Mouse (Mus musculus) CH12.LX (cell line): Measurements from ENCODE around the gene S100a13. TPM values are rescaled to one million over a fixed set of nuclear protein-coding genes. Genes with fewer than 3 reads are reported as not detected.

Experiments used
- DNase-seq: peaks from one replicate; pipeline ENCODE4 v3.0.0-alpha.2; 2013; ENCODE audit errors: extremely low read depth
- H3K27ac ChIP-seq: 2 replicates; pipeline ENCODE4 v1.5.1; 2012; ENCODE audit warnings: low read depth, mild to moderate bottlenecking, control low read depth, moderate library complexity; ENCODE audit not compliant: insufficient read depth
- H3K27me3 ChIP-seq: replicated peaks from 2 replicates; pipeline ENCODE3; 2012; ENCODE audit warnings: inconsistent platforms
- H3K36me3 ChIP-seq, 2 experiments: replicated peaks in 1 of 2; 2 replicates each; pipeline versions ENCODE3 to v1.6.1; 2012; ENCODE audit warnings: inconsistent platforms in 1 of 2, low read length in 1 of 2, mild to moderate bottlenecking in 1 of 2, mixed read lengths in 1 of 2, moderate library complexity in 1 of 2; ENCODE audit not compliant: control insufficient read depth in 1 of 2, insufficient read depth in 1 of 2
- H3K4me1 ChIP-seq, 2 experiments: 2 replicates each; pipeline ENCODE4 v1.6.1; 2012; ENCODE audit warnings: inconsistent platforms in 1 of 2, moderate library complexity in 1 of 2; ENCODE audit not compliant: insufficient read depth in 2 of 2, control insufficient read depth in 1 of 2
- H3K4me2 ChIP-seq: 2 replicates; pipeline ENCODE4 v1.6.1; 2012; ENCODE audit warnings: low read depth, mild to moderate bottlenecking, control low read depth; ENCODE audit not compliant: poor library complexity, insufficient read depth, severe bottlenecking
- H3K4me3 ChIP-seq, 3 experiments: fragments of 150-350 bp in 1 of 3; sonication (generic) in 1 of 3; replicated peaks in 1 of 3; 2 replicates each; pipeline versions ENCODE3 to v1.5.1; 2011 to 2012; ENCODE audit warnings: low read depth in 2 of 3, low read length in 2 of 3, mild to moderate bottlenecking in 2 of 3, moderate library complexity in 2 of 3, control low read depth in 1 of 3, improper control_type of control experiment in 1 of 3, inconsistent platforms in 1 of 3, mixed read lengths in 1 of 3; ENCODE audit not compliant: poor library complexity in 1 of 3
- H3K79me2 ChIP-seq: replicated peaks from 2 replicates; pipeline ENCODE4 v1.6.1; 2012; ENCODE audit warnings: mild to moderate bottlenecking, moderate library complexity; ENCODE audit not compliant: control insufficient read depth, poor library complexity, insufficient read depth, severe bottlenecking; ENCODE audit errors: extremely low read depth
- H3K9ac ChIP-seq: 2 replicates; pipeline ENCODE4 v1.6.1; 2012; ENCODE audit warnings: low read depth, mild to moderate bottlenecking, control low read depth, moderate library complexity; ENCODE audit not compliant: insufficient read depth
- H3K9me3 ChIP-seq: replicated peaks from 2 replicates; pipeline ENCODE3; 2012; ENCODE audit warnings: low read length, inconsistent platforms, mixed read lengths
- BHLHE40 ChIP-seq: IDR thresholded peaks from 2 replicates; pipeline ENCODE4 v1.6.1; 2011; ENCODE audit warnings: mild to moderate bottlenecking, low read depth, low read length, improper control_type of control experiment
- CHD1 ChIP-seq: IDR thresholded peaks from 2 replicates; pipeline ENCODE4 v1.6.1; 2012; ENCODE audit warnings: low read depth, low read length, improper control_type of control experiment, inconsistent platforms
- CHD2 ChIP-seq: IDR thresholded peaks from 2 replicates; pipeline ENCODE4 v1.6.1; 2011; ENCODE audit warnings: low read length, improper control_type of control experiment
- CTCF ChIP-seq, 2 experiments: IDR thresholded peaks in 1 of 2; conservative IDR thresholded peaks in 1 of 2; 2 replicates each; pipeline ENCODE4 v1.5.1; 2011 to 2012; ENCODE audit warnings: low read depth in 2 of 2, low read length in 2 of 2, improper control_type of control experiment in 1 of 2, inconsistent platforms in 1 of 2, mild to moderate bottlenecking in 1 of 2, moderate library complexity in 1 of 2
- E2F4 ChIP-seq: IDR thresholded peaks from 2 replicates; pipeline ENCODE4 v1.6.1; 2011; ENCODE audit warnings: low read depth, low read length, improper control_type of control experiment; ENCODE audit not compliant: insufficient replicate concordance
- ELF1 ChIP-seq: IDR thresholded peaks from 2 replicates; pipeline ENCODE4 v1.6.1; 2014; ENCODE audit warnings: low read depth, mild to moderate bottlenecking, inconsistent platforms, low read length, improper control_type of control experiment
- EP300 ChIP-seq: IDR thresholded peaks from 2 replicates; pipeline ENCODE4 v1.6.1; 2011; ENCODE audit warnings: low read length, improper control_type of control experiment
- ETS1 ChIP-seq: conservative IDR thresholded peaks from 2 replicates; pipeline ENCODE4 v1.6.1; 2012; ENCODE audit warnings: low read depth, mild to moderate bottlenecking, inconsistent platforms, low read length, improper control_type of control experiment, moderate library complexity
- GABPA ChIP-seq: IDR thresholded peaks from 2 replicates; pipeline ENCODE4 v1.6.1; 2012; ENCODE audit warnings: low read depth, low read length, improper control_type of control experiment, inconsistent platforms; ENCODE audit not compliant: insufficient replicate concordance
- HCFC1 ChIP-seq: IDR thresholded peaks from 2 replicates; pipeline ENCODE4 v1.6.1; 2012; ENCODE audit warnings: low read depth, mild to moderate bottlenecking, inconsistent platforms, low read length, improper control_type of control experiment
- IRF4 ChIP-seq: IDR thresholded peaks from 2 replicates; pipeline ENCODE4 v1.6.1; 2014; ENCODE audit warnings: low read depth, mild to moderate bottlenecking, inconsistent platforms, low read length, improper control_type of control experiment
- JUN ChIP-seq: IDR thresholded peaks from 2 replicates; pipeline ENCODE4 v1.6.1; 2011; ENCODE audit warnings: low read depth, mild to moderate bottlenecking, low read length, improper control_type of control experiment, moderate library complexity; ENCODE audit not compliant: insufficient read depth
- JUND ChIP-seq: conservative IDR thresholded peaks from 2 replicates; pipeline ENCODE4 v1.6.1; 2011; ENCODE audit warnings: low read depth, low read length, improper control_type of control experiment
- KAT2A ChIP-seq: IDR thresholded peaks from 2 replicates; pipeline ENCODE4 v1.6.1; 2012; ENCODE audit warnings: low read length, improper control_type of control experiment, inconsistent platforms; ENCODE audit not compliant: insufficient replicate concordance
- MAFK ChIP-seq: IDR thresholded peaks from 2 replicates; pipeline ENCODE4 v1.6.1; 2011; ENCODE audit warnings: low read length, improper control_type of control experiment; ENCODE audit not compliant: insufficient replicate concordance
- MAX ChIP-seq: IDR thresholded peaks from 2 replicates; pipeline ENCODE4 v1.6.1; 2011; ENCODE audit warnings: low read length, improper control_type of control experiment
- MAZ ChIP-seq: IDR thresholded peaks from 2 replicates; pipeline ENCODE4 v1.6.1; 2012; ENCODE audit warnings: low read depth, mild to moderate bottlenecking, inconsistent platforms, low read length, improper control_type of control experiment, moderate library complexity
- MEF2A ChIP-seq: IDR thresholded peaks from 2 replicates; pipeline ENCODE4 v1.6.1; 2014; ENCODE audit warnings: low read depth, mild to moderate bottlenecking, inconsistent platforms, low read length, improper control_type of control experiment, borderline replicate concordance
- MXI1 ChIP-seq: IDR thresholded peaks from 2 replicates; pipeline ENCODE4 v1.6.1; 2011; ENCODE audit warnings: mild to moderate bottlenecking, low read depth, low read length, improper control_type of control experiment
- MYC ChIP-seq: IDR thresholded peaks from 2 replicates; pipeline ENCODE4 v1.6.1; 2011; ENCODE audit warnings: low read depth, mild to moderate bottlenecking, improper control_type of control experiment, low read length
- NELFE ChIP-seq: IDR thresholded peaks from 2 replicates; pipeline ENCODE4 v1.6.1; 2011; ENCODE audit warnings: low read depth, low read length, improper control_type of control experiment
- NRF1 ChIP-seq: IDR thresholded peaks from 2 replicates; pipeline ENCODE4 v1.6.1; 2014; ENCODE audit warnings: low read depth, mild to moderate bottlenecking, inconsistent platforms, low read length, improper control_type of control experiment, moderate library complexity
- PAX5 ChIP-seq: IDR thresholded peaks from 2 replicates; pipeline ENCODE4 v1.6.1; 2012; ENCODE audit warnings: low read length, inconsistent platforms, mixed read lengths
- POLR2A ChIP-seq: IDR thresholded peaks from 2 replicates; pipeline ENCODE4 v1.6.1; 2011; ENCODE audit warnings: low read depth, mild to moderate bottlenecking, improper control_type of control experiment, low read length
- POLR2AphosphoS2 ChIP-seq: IDR thresholded peaks from 2 replicates; pipeline ENCODE4 v1.6.1; 2011; ENCODE audit warnings: low read depth, low read length, improper control_type of control experiment
- RAD21 ChIP-seq: IDR thresholded peaks from 2 replicates; pipeline ENCODE4 v1.6.1; 2011; ENCODE audit warnings: low read depth, mild to moderate bottlenecking, low read length, improper control_type of control experiment, moderate library complexity
- RCOR1 ChIP-seq: conservative IDR thresholded peaks from 2 replicates; pipeline ENCODE4 v1.6.1; 2012; ENCODE audit warnings: low read depth, mild to moderate bottlenecking, inconsistent platforms, low read length, improper control_type of control experiment
- SIN3A ChIP-seq: IDR thresholded peaks from 2 replicates; pipeline ENCODE4 v1.6.1; 2012; ENCODE audit warnings: low read length, improper control_type of control experiment, inconsistent platforms
- SMC3 ChIP-seq: IDR thresholded peaks from 2 replicates; pipeline ENCODE4 v1.6.1; 2011; ENCODE audit warnings: low read depth, low read length, improper control_type of control experiment
- TBP ChIP-seq: conservative IDR thresholded peaks from 2 replicates; pipeline ENCODE4 v1.6.1; 2011; ENCODE audit warnings: low read depth, low read length, improper control_type of control experiment
- TCF12 ChIP-seq: IDR thresholded peaks from 2 replicates; pipeline ENCODE4 v1.6.1; 2014; ENCODE audit warnings: low read depth, mild to moderate bottlenecking, inconsistent platforms, low read length, improper control_type of control experiment
- UBTF ChIP-seq: IDR thresholded peaks from 2 replicates; pipeline ENCODE4 v1.6.1; 2012; ENCODE audit warnings: low read depth, mild to moderate bottlenecking, inconsistent platforms, low read length, improper control_type of control experiment, moderate library complexity
- USF1 ChIP-seq: IDR thresholded peaks from 2 replicates; pipeline ENCODE4 v1.6.1; 2014; ENCODE audit warnings: low read depth, mild to moderate bottlenecking, inconsistent platforms, low read length, improper control_type of control experiment
- USF2 ChIP-seq: conservative IDR thresholded peaks from 2 replicates; pipeline ENCODE4 v1.6.1; 2011; ENCODE audit warnings: low read depth, low read length, improper control_type of control experiment
- ZC3H11A ChIP-seq: IDR thresholded peaks from 2 replicates; pipeline ENCODE4 v1.6.1; 2012; ENCODE audit warnings: low read depth, mild to moderate bottlenecking, inconsistent platforms, low read length, improper control_type of control experiment
- ZKSCAN1 ChIP-seq: IDR thresholded peaks from 2 replicates; pipeline ENCODE4 v1.6.1; 2012; ENCODE audit warnings: low read depth, inconsistent platforms, low read length, improper control_type of control experiment, borderline replicate concordance
- ZMIZ1 ChIP-seq: IDR thresholded peaks from 2 replicates; pipeline ENCODE4 v1.6.1; 2012; ENCODE audit warnings: low read depth, mild to moderate bottlenecking, inconsistent platforms, low read length, improper control_type of control experiment
- ZNF384 ChIP-seq: IDR thresholded peaks from 2 replicates; pipeline ENCODE4 v1.6.1; 2012; ENCODE audit warnings: low read depth, low read length, improper control_type of control experiment, inconsistent platforms
- dilution Hi-C: fragments of 300-500 bp; cut with MboI; formaldehyde crosslinking; loops from 2 replicates; pipeline ENCODE4 v1.14.3; 2020; ENCODE audit warnings: low sequenced_read_pairs; ENCODE audit not compliant: extremely low pct_unique_long_range_greater_than_20kb, extremely low pct_ligation_motif_present
- in situ Hi-C: fragments of 300-500 bp; cut with MboI; formaldehyde crosslinking; loops from 3 replicates; pipeline ENCODE4 v1.14.3; 2019; ENCODE audit warnings: low sequenced_read_pairs, low pct_ligation_motif_present, low pct_unique_long_range_greater_than_20kb, mixed read lengths
- polyA plus RNA-seq: library from polyadenylated mRNA; unstranded; fragments of >175 nt; gene quantifications from 2 replicates; pipeline ENCODE4 v1.2.1, GENCODE M21; 2012; ENCODE audit warnings: low read depth; ENCODE audit not compliant: insufficient read length
- total RNA-seq, 2 experiments: library from RNA; depleted of rRNA; stranded (reverse); fragments of 300-350 nt in 1 of 2; fragments of >200 nt in 1 of 2; gene quantifications; 2 replicates each; pipeline ENCODE4 v1.2.3; 2012 to 2014

Gene S100a13
- 35.5 and 37.1 TPM in 2 replicates for total RNA-seq (2012; rRNA removed)
- 37.1 and 41.6 TPM in 2 replicates for total RNA-seq (2014; rRNA removed)
- 19.3 and 22.1 TPM in 2 replicates for polyA plus RNA-seq

DNA sequence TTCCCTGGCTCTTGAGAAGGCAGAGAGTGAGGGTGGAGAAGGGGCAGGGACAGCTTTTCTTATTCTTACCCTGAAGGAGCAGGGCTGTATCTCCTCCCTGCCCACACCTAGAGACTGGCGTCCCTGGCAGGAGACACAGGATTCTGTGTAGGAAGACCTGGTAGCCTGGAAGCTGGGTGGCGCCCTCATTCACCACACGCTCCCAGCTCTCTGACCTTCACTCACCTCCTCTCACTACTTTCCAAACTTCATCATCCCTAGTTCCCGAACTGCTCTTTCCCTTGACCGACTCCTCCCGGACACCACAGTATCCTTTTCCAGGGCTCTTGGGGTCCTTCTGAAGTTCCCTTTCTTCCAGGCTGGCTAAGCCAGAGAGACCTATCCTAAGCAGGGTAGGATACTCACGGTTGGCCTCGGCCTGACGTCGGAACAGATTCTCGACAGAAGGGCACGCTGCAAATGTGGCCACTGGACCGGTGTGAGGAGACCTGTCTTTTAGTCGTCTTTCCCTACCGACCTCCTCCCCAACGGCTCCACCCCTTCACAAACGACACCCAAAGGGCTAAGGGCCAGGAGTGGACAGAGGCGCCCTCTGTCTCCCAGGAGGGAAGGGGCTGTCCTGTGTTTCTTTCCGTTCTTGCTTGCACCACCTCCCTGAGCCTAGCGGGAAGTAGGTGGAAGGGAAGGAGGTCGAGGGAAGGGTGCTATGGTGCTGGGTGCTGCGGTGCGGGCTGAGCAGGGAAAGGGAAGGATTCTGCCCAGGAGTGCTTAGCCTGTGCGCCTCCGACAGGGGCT, at the start of gene S100a13, which contains the start of gene S100a1:
S100a13 (plus strand) TSS at position 640 of the 795 bp plus-strand sequence.
S100a1 (minus strand) TSS at position 597 of the 795 bp plus-strand sequence.
- H3K4me2 ChIP-seq: peak within 1 kb of the TSS; percentile 82
- no peaks in the 10 kb centered on the region for H3K27me3 ChIP-seq
- peak in 1 of 2 experiments; percentile 44; a peak in 2 of 4 replicates for TF ChIP-seq CTCF (conservative IDR thresholded peaks at IDR 0.05 in 1 of 2, IDR thresholded peaks at IDR 0.05 in 1 of 2; ENCODE audit: low read depth in 2 of 2, low read length in 2 of 2)
- TF ChIP-seq PAX5: no peak
- TF ChIP-seq MEF2A: peak; percentile 54; the same call in 1 of the 2 replicates
- no peak for TF ChIP-seq SIN3A
- no peak for TF ChIP-seq USF1
- TF ChIP-seq TCF12: no peak
- TF ChIP-seq JUND: no peak
- no peak for TF ChIP-seq ZNF384
- TF ChIP-seq POLR2AphosphoS2: no peak
- 0 out of 2 replicates have a peak, but pooled peaks have one; percentile 14 for TF ChIP-seq HCFC1
- TF ChIP-seq JUN: no peak
- no peak for TF ChIP-seq GABPA
- TF ChIP-seq TBP: no peak
- TF ChIP-seq IRF4: peak; percentile 72
- TF ChIP-seq ZKSCAN1: no peak
- no peak; the same call in 1 of the 2 replicates for TF ChIP-seq RAD21
- TF ChIP-seq MXI1: no peak
- no peak for TF ChIP-seq ETS1
- TF ChIP-seq ZMIZ1: no peak; the same call in 1 of the 2 replicates
- TF ChIP-seq CHD1: no peak
- TF ChIP-seq MAFK: no peak
- TF ChIP-seq KAT2A: no peak
- no peak for TF ChIP-seq POLR2A
- no peak for TF ChIP-seq ZC3H11A
- TF ChIP-seq BHLHE40: no peak
- no peak for TF ChIP-seq EP300
- no peak for TF ChIP-seq E2F4
- TF ChIP-seq USF2: no peak
- no peak for TF ChIP-seq MYC
- no peak for TF ChIP-seq NELFE
- peak; percentile 32; the same call in 1 of the 2 replicates for TF ChIP-seq ELF1
- TF ChIP-seq UBTF: no peak
- no peak for TF ChIP-seq SMC3
- no peak for TF ChIP-seq RCOR1
- 0 out of 2 replicates have a peak, but pooled peaks have one; percentile 29 for TF ChIP-seq MAZ
- no peak for TF ChIP-seq CHD2
- TF ChIP-seq MAX: 0 out of 2 replicates have a peak, but pooled peaks have one; percentile 28
- no peak for TF ChIP-seq NRF1
- peaks cover 2 to 21% of the 10 kb centered on the region in 2 experiments for H3K36me3 ChIP-seq
- H3K79me2 ChIP-seq: peaks cover under 1% of the 10 kb centered on the region; the same call in 1 of the 2 replicates
- peaks cover 9 to 18% of the 10 kb centered on the region in 2 experiments; a peak in 2 of 4 replicates for H3K4me1 ChIP-seq
- dilution Hi-C loops: no loop called here
- H3K4me3 ChIP-seq: peak within 1 kb of the TSS; percentile 62 to 67 (median 66)
- in situ Hi-C loops: no loop called here
- DNase-seq: no peak
- peak within 1 kb of the TSS; percentile 78 for H3K9ac ChIP-seq
- H3K27ac ChIP-seq: no peak within 1 kb of the TSS
- no peaks in the 10 kb centered on the region for H3K9me3 ChIP-seq
